Mouse (Mus musculus) testis, adult 2 months (tissue): ENCODE measurements at regions not wholly inside any gene's neighbourhood (a gene's known extent, or its start where the extent isn't known, plus 50 kb on each side); places are given as distances from the start of the nearest gene placed in this dataset.
A peak's percentile ranks its signal among the peaks of the same experiment; 100 is the strongest.

ENCODE experiments used
- H3K27ac ChIP-seq: fragments of 200-500 bp; 2 replicates; pipeline ENCODE4 v1.5.1; 2012; ENCODE audit warnings: low read depth, low read length; ENCODE audit not compliant: control insufficient read depth, insufficient read depth
- H3K27me3 ChIP-seq: fragments of 200-500 bp; 2 replicates; pipeline ENCODE4 v1.6.1; 2012; ENCODE audit warnings: mild to moderate bottlenecking, low read length, moderate library complexity; ENCODE audit not compliant: control insufficient read depth, insufficient read depth
- H3K36me3 ChIP-seq: fragments of 200-500 bp; 2 replicates; pipeline ENCODE4 v1.6.1; 2012; ENCODE audit warnings: mild to moderate bottlenecking, low read length; ENCODE audit not compliant: control insufficient read depth, insufficient read depth
- H3K4me1 ChIP-seq: fragments of 200-500 bp; 2 replicates; pipeline ENCODE4 v1.6.1; 2012; ENCODE audit warnings: low read length; ENCODE audit not compliant: control insufficient read depth, insufficient read depth
- H3K4me3 ChIP-seq: fragments of 200-500 bp; 2 replicates; pipeline ENCODE4 v1.5.1; 2012; ENCODE audit warnings: low read depth, mild to moderate bottlenecking, low read length, moderate library complexity, mixed read lengths; ENCODE audit not compliant: control insufficient read depth
- CTCF ChIP-seq: fragments of 200-500 bp; IDR thresholded peaks from 2 replicates; pipeline ENCODE4 v1.5.1; 2012; ENCODE audit warnings: low read depth, mild to moderate bottlenecking, inconsistent platforms, low read length, moderate library complexity; ENCODE audit not compliant: control insufficient read depth, insufficient read depth, insufficient replicate concordance
- POLR2A ChIP-seq: fragments of 200-500 bp; IDR thresholded peaks from 2 replicates; pipeline ENCODE4 v1.6.1; 2012; ENCODE audit warnings: low read depth, mild to moderate bottlenecking, inconsistent platforms, low read length, moderate library complexity; ENCODE audit not compliant: control insufficient read depth

GRCm38 (mm10) chr9:97173230-97173951 lies 62.4 kb upstream of the Slc25a36 start:
- Histone ChIP-seq H3K27me3 (no peaks in the 10 kb centered on the region), H3K4me1 (no peaks in the 10 kb centered on the region), H3K36me3 (no peaks in the 10 kb centered on the region), H3K27ac (no peak overlapping the region), H3K4me3 (no peak overlapping the region)
- TF ChIP-seq CTCF (no peak), POLR2A (no peak)

GRCm38 (mm10) chr9:97172075-97172474 lies 61.1 kb upstream of the Slc25a36 start:
- H3K36me3 ChIP-seq, result no peaks in the 10 kb centered on the region
- H3K4me1 ChIP-seq, result no peaks in the 10 kb centered on the region
- TF ChIP-seq POLR2A, result no peak
- TF ChIP-seq CTCF, result peak; percentile 13; the same call in 1 of the 2 replicates
- no peaks in the 10 kb centered on the region for H3K27me3 ChIP-seq
- no peak overlapping the region for H3K4me3 ChIP-seq
- H3K27ac ChIP-seq, result no peak overlapping the region

- Histone ChIP-seq H3K27me3 (no peaks in the 10 kb centered on the region), H3K27ac (no peak overlapping the region), H3K36me3 (no peaks in the 10 kb centered on the region), H3K4me3 (no peak overlapping the region), H3K4me1 (no peaks in the 10 kb centered on the region)
- TF ChIP-seq CTCF (no peak), POLR2A (no peak)
Observed at GRCm38 (mm10) chr9:97171484-97171883, 60.5 kb upstream of the Slc25a36 start.

GRCm38 (mm10) chr9:97170836-97171235 lies 59.9 kb upstream of the Slc25a36 start:
- H3K27ac ChIP-seq, result no peak overlapping the region
- no peaks in the 10 kb centered on the region for H3K27me3 ChIP-seq
- H3K36me3 ChIP-seq, result no peaks in the 10 kb centered on the region
- no peaks in the 10 kb centered on the region for H3K4me1 ChIP-seq
- H3K4me3 ChIP-seq, result peak overlapping the region; percentile 28; the same call in 1 of the 2 replicates
- TF ChIP-seq CTCF, result no peak
- no peak for TF ChIP-seq POLR2A

GRCm38 (mm10) chr9:97162465-97162864 lies 51.5 kb upstream of the Slc25a36 start:
- TF ChIP-seq CTCF, result no peak
- H3K4me3 ChIP-seq, result no peak overlapping the region
- H3K4me1 ChIP-seq, result no peaks in the 10 kb centered on the region
- no peaks in the 10 kb centered on the region for H3K27me3 ChIP-seq
- no peaks in the 10 kb centered on the region for H3K36me3 ChIP-seq
- no peak overlapping the region for H3K27ac ChIP-seq
